Mouse (Mus musculus): ENCODE data around the gene Zfp658. TPM values are rescaled to one million over a fixed set of nuclear protein-coding genes. Genes with fewer than 3 reads are reported as not detected.

The Zfp658 gene
- total RNA-seq (2021) (1 to 10 TPM; 2.0 to 3.1 TPM), polyA plus RNA-seq (2012; rRNA removed) (0.52 and 0.71 TPM in 2 replicates)
- long read RNA-seq, partial matches to known transcripts = 1 of 1 reads
- long read RNA-seq, other reads (novel, unspliced or antisense) = 0 of 1 reads

DNA sequence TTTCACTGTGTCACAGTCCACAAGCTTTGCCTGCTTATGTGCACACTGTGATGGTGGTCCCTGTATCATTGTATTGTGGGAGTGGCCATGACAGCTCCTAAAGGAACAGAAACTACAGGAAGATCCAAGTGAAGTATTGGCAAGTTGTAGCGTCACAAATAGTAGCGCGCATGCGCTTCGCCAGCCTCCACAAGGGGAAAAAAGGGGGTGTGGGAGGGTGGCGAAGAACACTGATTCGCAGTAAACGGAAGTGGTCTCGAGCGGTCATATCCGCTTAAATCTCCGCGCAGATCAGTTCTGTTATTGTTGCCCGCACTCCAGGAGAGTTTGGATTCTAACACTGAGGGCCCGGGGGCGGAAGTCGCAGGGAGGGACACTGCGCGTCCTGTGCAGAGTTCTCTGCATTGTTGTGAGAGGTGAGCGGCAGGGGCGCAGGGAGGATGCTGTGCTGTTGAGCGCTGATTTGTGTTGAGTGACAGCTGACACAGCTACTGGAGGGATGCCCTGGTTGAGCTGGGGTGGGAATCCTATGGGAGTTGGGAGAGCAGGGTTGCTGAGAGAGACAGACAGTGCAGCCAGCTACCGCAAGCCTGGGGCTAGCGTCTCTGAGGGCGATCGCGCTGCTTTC lies at the start of gene Zfp658:
Gene Zfp658 (plus strand): TSS at position 251 of the 628 bp plus-strand sequence.
- peak; percentile 87 for DNase-seq

DNA sequence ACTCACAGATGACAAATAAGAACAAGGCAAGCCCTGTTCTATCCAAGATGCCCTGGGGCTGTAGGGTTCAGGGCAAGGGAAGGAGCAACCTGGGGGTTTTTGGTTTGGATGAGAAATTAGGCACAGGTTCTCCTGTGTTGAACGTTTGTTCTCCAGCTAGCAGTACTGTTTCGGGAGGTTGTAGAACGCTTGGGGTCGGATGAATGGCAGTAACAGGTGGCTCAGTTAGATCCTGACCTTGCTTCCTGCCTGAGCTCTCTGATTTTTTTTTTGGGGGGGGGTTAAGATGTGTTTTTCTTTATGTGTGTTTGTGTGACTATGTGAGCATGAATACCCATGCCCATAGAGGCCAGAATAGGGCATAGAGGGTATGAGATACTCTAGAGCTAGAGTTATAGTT lies 49.5 kb upstream of the Zfp658 start:
- no peak for DNase-seq

- DNase-seq = no peak
Measured at GRCm38 (mm10) chr7:43515076-43515475, 47.0 kb upstream of the Zfp658 start.

DNA sequence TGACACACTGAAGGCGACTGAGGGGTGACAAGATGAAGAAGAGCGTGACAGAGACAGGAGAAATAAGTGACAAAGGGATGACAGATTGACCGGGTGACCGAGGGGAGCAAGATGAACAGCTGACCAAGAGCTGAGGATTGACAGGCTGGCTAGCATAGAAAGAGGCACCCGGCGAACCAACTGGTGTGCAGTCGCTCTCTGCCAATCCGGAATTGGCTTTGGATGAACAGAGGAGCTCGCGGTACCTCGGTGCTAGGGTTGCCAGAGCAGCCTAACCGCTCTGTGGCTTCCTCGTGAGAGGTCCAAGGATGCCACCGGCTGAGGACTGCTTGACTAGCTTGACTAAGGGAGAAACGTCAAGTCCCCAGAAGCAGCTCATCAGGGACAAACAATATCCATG lies 43.7 kb upstream of the Zfp658 start:
- no peak for DNase-seq

- DNase-seq = no peak
Measured at GRCm38 (mm10) chr7:43522776-43523175, 39.3 kb upstream of the Zfp658 start.

GRCm38 (mm10) chr7:43525313-43525712 lies 36.7 kb upstream of the Zfp658 start:
- DNase-seq = no peak

DNA sequence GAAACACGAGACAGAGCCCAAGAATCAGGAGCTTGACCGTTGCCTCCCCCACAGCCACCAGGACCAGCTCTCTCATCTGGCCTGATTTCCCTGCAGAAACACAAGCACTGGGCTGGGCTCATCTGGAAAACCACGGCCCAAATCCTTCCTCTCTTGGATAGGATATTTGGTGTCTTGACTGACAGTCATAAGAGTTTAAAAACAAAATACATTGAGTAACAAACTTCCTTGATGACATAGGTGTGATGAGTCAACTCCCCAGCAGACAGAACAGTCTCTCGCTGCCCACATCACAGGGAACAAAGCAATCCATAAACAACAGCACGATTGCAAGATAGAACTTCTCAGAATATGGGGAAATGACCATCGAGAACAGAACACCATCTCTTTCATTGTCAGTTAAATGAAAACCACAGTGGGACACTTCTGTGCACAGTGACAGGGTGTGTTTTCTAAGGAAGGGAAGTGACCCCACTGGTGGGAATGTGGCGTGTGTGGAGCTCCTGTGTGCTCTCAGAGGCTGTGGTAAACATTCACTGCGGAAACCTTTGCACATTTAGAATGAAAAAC lies 31.8 kb upstream of the Zfp658 start:
- DNase-seq = no peak

DNA sequence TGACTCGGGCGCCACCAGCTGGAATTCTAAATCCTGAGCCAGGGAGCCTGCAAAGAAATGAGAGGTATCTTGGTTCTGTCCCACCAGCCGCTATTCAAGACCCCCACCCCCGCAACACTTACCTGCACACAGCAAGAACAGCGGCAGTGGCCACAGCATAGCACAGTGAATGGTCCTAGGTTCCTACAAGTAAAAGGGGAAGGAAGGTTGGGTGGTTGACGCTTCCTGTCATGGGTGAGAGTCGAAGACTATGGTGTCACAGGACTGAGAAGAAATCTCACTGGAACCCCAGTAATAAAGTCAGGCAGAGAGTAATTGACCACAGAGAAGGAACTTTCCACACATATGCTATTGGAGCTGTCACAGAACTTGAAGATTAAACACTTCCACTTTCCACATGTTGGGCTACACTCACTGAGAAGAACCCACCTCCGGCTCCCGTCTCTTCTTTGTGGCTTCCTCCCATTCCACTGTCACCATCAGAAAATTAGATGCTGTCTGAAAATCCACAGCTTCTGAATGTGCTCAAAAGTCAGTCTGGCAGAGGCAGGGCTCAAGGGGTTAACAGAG lies 29.0 kb upstream of the Zfp658 start:
- no peak for DNase-seq

DNA sequence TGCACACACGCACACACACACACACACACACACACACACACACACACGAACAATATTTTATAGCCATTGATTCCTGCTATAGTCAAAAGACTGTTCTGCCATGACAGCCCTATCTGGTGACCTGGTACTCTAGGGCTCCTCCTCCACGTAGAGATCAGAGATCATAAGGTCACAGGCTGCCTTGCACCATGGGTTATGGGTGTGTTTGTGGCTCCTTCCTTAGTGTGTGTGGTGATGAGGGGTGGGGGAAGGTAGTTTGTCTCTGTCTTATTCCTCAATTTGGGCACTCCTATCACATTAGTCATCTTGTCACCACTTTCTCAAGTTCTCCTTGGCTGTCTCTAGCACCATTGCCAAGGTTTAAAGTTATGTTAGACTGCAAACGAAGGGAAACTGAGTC lies 23.5 kb upstream of the Zfp658 start:
- no peak for DNase-seq

DNA sequence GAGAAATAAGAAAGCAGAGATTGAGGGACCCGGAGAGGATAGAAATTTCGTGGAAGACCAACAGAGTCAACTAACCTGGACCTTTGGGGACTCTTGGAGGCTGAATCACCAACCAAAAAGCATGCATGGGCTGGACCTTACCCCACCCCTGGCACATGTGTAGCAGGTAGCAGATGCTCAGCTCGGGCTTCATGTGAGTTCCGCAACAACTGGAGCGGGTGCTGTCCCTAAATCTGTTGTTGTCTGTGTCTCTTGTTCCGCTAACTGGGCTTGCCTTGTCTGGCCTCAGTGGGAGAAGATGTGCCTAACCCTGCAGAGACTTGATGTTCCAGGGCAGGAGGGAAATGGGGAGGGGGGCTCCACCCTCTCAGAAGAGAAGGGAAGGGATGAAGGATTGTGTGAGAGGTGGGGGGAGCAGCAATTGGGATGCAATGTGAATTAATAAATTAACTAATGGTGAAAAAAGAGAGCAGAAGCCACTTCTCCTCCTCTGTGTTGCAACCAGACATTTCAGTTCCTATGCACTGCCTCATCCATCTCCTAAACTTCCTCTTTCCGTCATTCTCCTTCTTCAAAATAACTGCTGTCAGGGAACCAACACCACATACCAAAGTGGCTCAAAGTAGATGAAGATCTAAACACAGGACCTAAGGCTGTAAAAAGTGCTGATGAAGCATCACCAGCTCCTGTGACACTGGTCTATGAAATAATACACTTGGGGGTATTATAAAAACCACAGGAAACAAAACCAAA lies 17.7 kb upstream of the Zfp658 start, which contains the start of gene Cd33:
Gene Cd33 (minus strand): TSS at position 204 of the 753 bp plus-strand sequence.
- DNase-seq = no peak

GRCm38 (mm10) chr7:43545656-43546545 lies 16.2 kb upstream of the Zfp658 start:
- no peak for DNase-seq

DNA sequence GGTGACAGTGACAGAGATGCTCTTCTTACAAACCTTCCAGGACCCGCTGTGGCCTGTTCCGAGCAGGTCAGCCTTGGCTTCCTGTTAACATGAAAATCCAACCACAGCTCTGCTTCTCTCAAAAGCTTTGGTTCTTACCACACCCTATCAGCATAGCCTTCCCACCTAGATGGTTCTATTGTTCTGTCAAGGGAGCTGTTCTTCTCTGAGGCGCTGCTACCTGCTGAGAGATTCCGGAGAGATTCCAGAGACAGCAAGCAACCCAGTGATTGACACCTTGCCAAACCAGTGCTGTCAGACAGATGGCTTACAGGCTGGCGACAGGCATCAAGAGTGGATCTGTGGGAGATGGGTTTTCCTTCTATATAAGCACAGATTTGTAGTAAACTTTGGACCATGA lies 14.4 kb upstream of the Zfp658 start:
- DNase-seq = no peak

- DNase-seq = no peak
Measured at GRCm38 (mm10) chr7:43548206-43548605, 13.8 kb upstream of the Zfp658 start.

- no peak for DNase-seq
Measured at GRCm38 (mm10) chr7:43553153-43553552, 8.9 kb upstream of the Zfp658 start.

DNA sequence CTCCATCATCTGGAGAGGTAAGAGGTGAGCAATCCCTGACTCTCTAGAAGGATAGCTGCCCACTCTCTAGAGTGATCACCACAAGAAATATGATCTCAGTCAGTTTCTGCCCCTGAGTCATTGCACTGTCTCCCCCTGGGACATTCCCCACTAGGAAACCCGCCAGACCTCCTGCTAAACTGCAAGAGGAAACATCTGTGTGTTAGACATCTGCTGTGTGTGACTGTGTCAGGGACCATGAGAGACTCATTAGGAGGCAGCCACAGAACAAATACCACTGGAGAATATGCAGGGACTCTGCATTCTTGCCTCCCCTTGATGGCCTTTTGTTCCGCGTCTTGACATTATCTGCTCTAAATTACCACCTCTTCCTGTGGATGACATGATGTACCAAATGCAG lies 7.5 kb upstream of the Zfp658 start:
- no peak for DNase-seq

GRCm38 (mm10) chr7:43555351-43555750 lies 6.7 kb upstream of the Zfp658 start:
- DNase-seq = no peak

DNA sequence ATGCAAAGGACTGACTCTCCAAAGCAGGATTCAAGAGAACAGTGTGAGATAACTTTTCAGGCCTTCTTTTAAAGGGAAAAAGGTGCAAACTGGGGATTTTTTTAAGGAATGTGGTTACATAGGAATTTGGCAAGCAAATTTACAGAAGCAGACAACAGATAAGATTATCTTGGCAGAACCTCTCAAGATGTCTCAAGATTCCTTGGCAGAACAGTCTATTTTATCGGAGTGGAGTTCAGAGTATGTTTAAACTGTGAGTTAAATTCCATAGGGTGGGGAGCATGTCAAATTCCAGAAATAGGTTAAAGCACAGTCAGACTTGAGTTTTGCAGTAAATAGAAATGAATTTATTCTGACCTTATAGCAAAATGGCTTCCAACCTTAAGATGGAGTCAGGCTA lies 5.2 kb upstream of the Zfp658 start:
- DNase-seq = no peak

- DNase-seq = no peak
Measured at GRCm38 (mm10) chr7:43562651-43563070, 605 bp downstream of the Zfp658 start.

DNA sequence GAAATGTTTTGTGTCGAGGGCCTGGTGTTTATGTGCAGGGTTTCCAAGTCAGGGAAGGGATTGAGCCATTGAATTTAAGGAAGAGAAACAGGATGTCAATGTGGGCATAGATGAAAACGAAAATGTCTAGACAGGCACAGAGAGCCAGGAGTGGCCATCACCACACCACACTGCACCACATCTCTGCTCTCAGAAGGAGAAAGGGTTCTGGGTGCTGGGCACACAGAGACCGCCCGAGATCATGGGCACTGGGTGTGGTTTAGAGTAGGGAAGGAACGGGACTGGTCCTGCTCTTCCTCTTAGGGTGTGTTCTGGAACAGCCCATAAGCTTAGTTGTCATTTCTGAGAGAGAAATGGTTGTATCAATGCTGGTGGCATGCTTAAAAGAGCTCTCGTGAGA lies 1.2 kb downstream of the Zfp658 start:
- DNase-seq = no peak

- no peak for DNase-seq
Measured at GRCm38 (mm10) chr7:43571216-43571615, 9.2 kb downstream of the Zfp658 start.

- peak; percentile 95 for DNase-seq
Measured at GRCm38 (mm10) chr7:43579440-43580171, 17.6 kb downstream of the Zfp658 start, which contains the start of gene Zfp719. Gene Zfp719, plus strand, starts transcription at chr7:43579610.

Data from adrenal gland, adult 2 months (tissue).